Mouse (Mus musculus): Measurements from ENCODE around the gene Plekhn1. TPM values are rescaled to one million over a fixed set of nuclear protein-coding genes. Genes with fewer than 3 reads are reported as not detected.
A peak's percentile ranks its signal among the peaks of the same experiment; 100 is the strongest.

Gene Plekhn1
- 26.7 and 27.2 TPM in 2 replicates for polyA plus RNA-seq (2014; fragmentation: Nextera tagmentation; extraction: Ambion mirVana)

DNA sequence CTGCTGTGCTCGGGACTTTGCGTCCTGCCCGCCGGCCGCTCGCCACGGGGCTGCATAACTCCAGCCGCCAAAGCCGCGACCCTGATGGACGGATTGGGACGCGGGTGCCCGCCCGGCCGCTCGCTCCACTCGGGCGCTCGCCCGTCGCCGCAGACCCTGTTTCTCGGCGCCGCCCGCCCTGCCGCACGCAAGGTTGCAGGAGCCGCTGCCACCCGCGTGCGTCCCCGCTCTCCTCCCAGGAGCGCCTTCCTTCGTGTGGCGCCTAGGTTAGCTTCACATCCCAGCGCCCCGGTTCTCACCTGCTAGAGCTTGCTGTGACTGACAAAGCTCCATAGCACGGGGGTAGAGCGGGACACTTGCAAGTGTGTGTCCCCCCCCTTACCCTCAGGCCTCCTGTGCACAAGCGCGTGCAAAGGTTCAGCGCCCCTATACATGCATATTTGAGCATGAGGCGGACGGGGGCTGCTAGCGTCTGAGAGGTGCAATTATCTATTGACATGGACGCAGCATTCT is at the start of gene Plekhn1:
Plekhn1 (minus strand) TSS at position 157 of the 513 bp plus-strand sequence.
- peak within 1 kb of the TSS; percentile 80 for H3K9ac ChIP-seq (ENCODE audit: low read length)
- peak within 1 kb of the TSS; percentile 57 for H3K27ac ChIP-seq (ENCODE audit: low read depth, low read length)
- H3K4me2 ChIP-seq (ENCODE audit: low read depth, low read length, severe bottlenecking), result peak within 1 kb of the TSS; percentile 82
- WGBS, result under 1% methylated on average over 40 of the region's 48 CpGs
- H3K4me1 ChIP-seq (replicated peaks; ENCODE audit: control insufficient read depth, insufficient read depth, low read length), result peaks cover 4% of the 10 kb centered on the region
- no peaks in the 10 kb centered on the region for H3K9me3 ChIP-seq (ENCODE audit: control insufficient read depth, low read length)
- H3K27me3 ChIP-seq (ENCODE audit: control insufficient read depth, insufficient read depth, low read length), result no peaks in the 10 kb centered on the region
- DNase-seq (ENCODE audit: low spot score), result peak; percentile 90
- peak; percentile 56 for ATAC-seq (replicated peaks; ENCODE audit: low FRiP score)
- peaks cover 18% of the 10 kb centered on the region; the same call in 1 of the 2 replicates for H3K36me3 ChIP-seq (ENCODE audit: control insufficient read depth, insufficient read depth, low read length)
- peak within 1 kb of the TSS; percentile 93 for H3K4me3 ChIP-seq (ENCODE audit: low read depth, low read length)

DNA sequence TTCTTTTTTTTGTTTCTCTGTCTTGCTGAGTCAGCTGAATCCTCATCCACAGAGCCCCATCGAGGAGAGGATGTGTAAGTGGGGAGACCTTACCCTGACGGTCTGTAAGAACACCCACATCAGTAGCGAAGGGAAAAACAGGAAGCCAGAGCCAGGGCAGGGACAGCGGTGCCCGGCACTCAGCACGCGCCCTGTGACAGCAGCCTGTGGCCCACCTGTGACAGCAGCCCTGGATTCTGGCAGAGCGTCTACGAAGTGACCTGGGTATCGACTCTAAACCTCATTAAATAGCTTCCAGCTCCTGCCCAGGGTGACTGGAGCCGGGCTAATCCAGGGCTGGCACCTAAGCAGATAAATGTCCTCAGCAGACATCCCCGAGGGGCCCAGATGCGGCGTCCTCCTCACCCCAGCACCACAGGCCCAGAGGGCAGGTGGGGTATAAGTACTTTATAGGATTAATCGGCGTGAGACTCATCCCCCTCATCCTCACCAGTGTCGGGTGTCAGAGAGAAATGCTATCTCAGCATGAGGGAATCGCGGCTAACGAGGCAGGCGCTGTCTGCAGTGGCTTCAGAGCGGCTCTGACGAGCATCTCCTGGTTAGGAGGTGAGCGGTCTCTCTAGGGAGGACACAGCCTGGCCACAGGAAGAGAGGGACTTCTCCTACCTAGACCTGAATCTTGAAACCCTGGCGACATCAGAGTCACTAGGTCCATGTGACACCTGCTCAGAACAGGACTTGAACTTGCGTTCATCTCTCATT is 20.6 kb upstream of the Plekhn1 start, which contains the start of gene Samd11:
Samd11 (minus strand) TSS at position 580 of the 762 bp plus-strand sequence.
- H3K4me2 ChIP-seq (ENCODE audit: low read depth, low read length, severe bottlenecking), result peak within 1 kb of the TSS; percentile 28
- H3K9ac ChIP-seq (ENCODE audit: low read length), result no peak within 1 kb of the TSS
- H3K4me3 ChIP-seq (ENCODE audit: low read depth, low read length), result peak within 1 kb of the TSS; percentile 9
- no peaks in the 10 kb centered on the region for H3K9me3 ChIP-seq (ENCODE audit: control insufficient read depth, low read length)
- DNase-seq (ENCODE audit: low spot score) (no peak), ATAC-seq (replicated peaks; ENCODE audit: low FRiP score) (peak; percentile 21; the same call in 1 of the 2 replicates)
- no peak within 1 kb of the TSS for H3K27ac ChIP-seq (ENCODE audit: low read depth, low read length)
- peaks cover 4% of the 10 kb centered on the region; the same call in 1 of the 2 replicates for H3K4me1 ChIP-seq (replicated peaks; ENCODE audit: control insufficient read depth, insufficient read depth, low read length)
- no peaks in the 10 kb centered on the region for H3K36me3 ChIP-seq (ENCODE audit: control insufficient read depth, insufficient read depth, low read length)
- 2% methylated on average over 26 of the region's 26 CpGs for WGBS
- peaks cover 24% of the 10 kb centered on the region for H3K27me3 ChIP-seq (ENCODE audit: control insufficient read depth, insufficient read depth, low read length)

DNA sequence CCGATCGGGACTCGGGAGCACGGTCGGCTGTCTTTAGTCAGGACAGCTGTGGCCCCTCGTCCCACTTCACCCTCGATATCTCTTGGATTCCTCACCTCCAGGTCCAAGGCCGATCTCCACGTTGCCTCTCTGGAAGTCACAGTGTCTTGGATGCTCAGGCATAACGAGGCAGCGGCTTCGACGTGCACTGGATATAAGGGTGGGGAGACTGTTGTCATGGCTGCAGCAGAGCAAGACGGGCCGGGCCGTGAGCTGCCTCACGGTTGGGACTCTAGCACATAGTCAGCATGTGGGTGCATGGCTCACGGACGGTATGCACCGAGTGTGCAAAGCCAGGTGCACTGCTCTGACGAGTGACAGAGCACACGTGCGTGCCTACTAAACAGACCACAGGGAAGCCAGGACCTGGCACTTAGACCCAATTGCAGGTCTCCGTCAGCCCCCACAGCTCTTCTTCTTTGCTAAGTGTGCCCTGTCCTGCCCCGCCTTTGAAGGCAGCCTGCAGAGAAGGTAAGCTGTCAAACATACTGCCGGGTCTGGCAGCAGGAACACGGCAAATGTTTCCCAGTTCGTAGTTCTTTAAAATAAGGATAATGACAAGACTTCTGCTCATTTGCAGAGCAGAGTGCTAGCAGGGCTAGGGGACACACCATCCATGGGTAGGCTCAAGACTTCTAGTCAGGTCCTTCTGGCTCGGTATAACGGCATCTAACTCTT is 19.9 kb upstream of the Plekhn1 start:
- ATAC-seq (replicated peaks; ENCODE audit: low FRiP score) (peak; percentile 77), DNase-seq (ENCODE audit: low spot score) (no peak)
- no peak overlapping the region for H3K9ac ChIP-seq (ENCODE audit: low read length)
- peak overlapping the region; percentile 28 for H3K4me2 ChIP-seq (ENCODE audit: low read depth, low read length, severe bottlenecking)
- H3K36me3 ChIP-seq (ENCODE audit: control insufficient read depth, insufficient read depth, low read length), result no peaks in the 10 kb centered on the region
- peaks cover 24% of the 10 kb centered on the region for H3K27me3 ChIP-seq (ENCODE audit: control insufficient read depth, insufficient read depth, low read length)
- H3K4me1 ChIP-seq (replicated peaks; ENCODE audit: control insufficient read depth, insufficient read depth, low read length), result peaks cover 4% of the 10 kb centered on the region; the same call in 1 of the 2 replicates
- WGBS, result under 1% methylated on average over 28 of the region's 30 CpGs
- H3K9me3 ChIP-seq (ENCODE audit: control insufficient read depth, low read length), result no peaks in the 10 kb centered on the region
- H3K27ac ChIP-seq (ENCODE audit: low read depth, low read length), result no peak overlapping the region
- peak overlapping the region; percentile 9 for H3K4me3 ChIP-seq (ENCODE audit: low read depth, low read length)

DNA sequence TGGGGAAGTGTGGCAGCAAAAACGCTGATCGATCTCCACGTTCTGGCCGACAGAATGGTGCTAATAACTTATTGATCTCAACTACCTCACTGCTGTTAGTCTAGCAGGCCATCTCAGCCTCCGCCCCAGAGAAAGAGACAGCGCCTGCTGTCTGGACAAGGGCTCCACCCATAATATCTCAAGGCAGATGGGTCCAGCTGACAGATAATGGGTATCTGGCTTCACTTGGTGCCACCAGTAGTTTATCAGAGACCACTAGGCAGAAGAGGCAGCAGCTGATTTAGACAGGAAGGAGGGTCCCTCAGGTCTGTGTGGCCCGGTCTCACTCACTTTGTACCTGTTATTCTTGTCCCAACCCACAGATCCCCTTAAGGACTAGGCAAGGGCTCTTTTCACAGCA is 18.4 kb upstream of the Plekhn1 start:
- no peak for DNase-seq (ENCODE audit: low spot score)
- Histone ChIP-seq H3K36me3 (ENCODE audit: control insufficient read depth, insufficient read depth, low read length) (no peaks in the 10 kb centered on the region), H3K9ac (ENCODE audit: low read length) (no peak overlapping the region), H3K4me3 (ENCODE audit: low read depth, low read length) (no peak overlapping the region), H3K4me1 (replicated peaks; ENCODE audit: control insufficient read depth, insufficient read depth, low read length) (peaks cover 4% of the 10 kb centered on the region; the same call in 1 of the 2 replicates), H3K4me2 (ENCODE audit: low read depth, low read length, severe bottlenecking) (no peak overlapping the region), H3K27ac (ENCODE audit: low read depth, low read length) (no peak overlapping the region), H3K27me3 (ENCODE audit: control insufficient read depth, insufficient read depth, low read length) (peaks cover 24% of the 10 kb centered on the region), H3K9me3 (ENCODE audit: control insufficient read depth, low read length) (no peaks in the 10 kb centered on the region)
- no peak for ATAC-seq (replicated peaks; ENCODE audit: low FRiP score)
- WGBS, result 50% methylated on average over 7 of the region's 7 CpGs

GRCm38 (mm10) chr4:156252619-156253018 is 18.0 kb upstream of the Plekhn1 start:
- Histone ChIP-seq H3K4me3 (ENCODE audit: low read depth, low read length) (no peak overlapping the region), H3K9ac (ENCODE audit: low read length) (no peak overlapping the region), H3K4me2 (ENCODE audit: low read depth, low read length, severe bottlenecking) (no peak overlapping the region), H3K9me3 (ENCODE audit: control insufficient read depth, low read length) (no peaks in the 10 kb centered on the region), H3K27ac (ENCODE audit: low read depth, low read length) (0 out of 2 replicates have a peak overlapping the region, but pooled peaks have one; percentile 32), H3K4me1 (replicated peaks; ENCODE audit: control insufficient read depth, insufficient read depth, low read length) (peaks cover 4% of the 10 kb centered on the region; the same call in 1 of the 2 replicates), H3K27me3 (ENCODE audit: control insufficient read depth, insufficient read depth, low read length) (peaks cover 24% of the 10 kb centered on the region), H3K36me3 (ENCODE audit: control insufficient read depth, insufficient read depth, low read length) (no peaks in the 10 kb centered on the region)
- ATAC-seq (replicated peaks; ENCODE audit: low FRiP score), result no peak
- 46% methylated on average over 3 of the region's 3 CpGs for WGBS
- DNase-seq (ENCODE audit: low spot score), result no peak

DNA sequence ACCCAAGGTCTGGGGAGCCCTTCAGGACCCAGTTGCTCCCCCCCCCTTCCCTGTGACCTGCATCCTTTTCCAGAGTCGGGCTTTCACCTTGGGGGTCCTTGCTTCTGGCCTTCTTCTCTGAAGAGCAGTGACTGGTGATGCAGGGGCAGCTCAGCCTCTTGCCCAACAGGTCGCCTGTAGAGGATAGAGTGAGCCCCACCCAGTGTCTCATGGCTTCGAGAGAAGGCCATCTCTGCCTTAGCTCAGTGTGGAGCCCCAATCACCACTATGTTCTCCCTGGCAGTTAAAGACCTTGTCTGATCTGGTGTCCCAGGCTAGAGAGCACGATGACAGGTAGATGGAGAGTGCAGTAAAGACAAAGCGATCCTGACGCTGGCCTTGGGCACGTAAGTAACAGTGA is 17.5 kb upstream of the Plekhn1 start:
- Histone ChIP-seq H3K4me3 (ENCODE audit: low read depth, low read length) (no peak overlapping the region), H3K9ac (ENCODE audit: low read length) (no peak overlapping the region), H3K4me1 (replicated peaks; ENCODE audit: control insufficient read depth, insufficient read depth, low read length) (peaks cover 4% of the 10 kb centered on the region; the same call in 1 of the 2 replicates), H3K4me2 (ENCODE audit: low read depth, low read length, severe bottlenecking) (no peak overlapping the region), H3K9me3 (ENCODE audit: control insufficient read depth, low read length) (no peaks in the 10 kb centered on the region), H3K27ac (ENCODE audit: low read depth, low read length) (no peak overlapping the region), H3K36me3 (ENCODE audit: control insufficient read depth, insufficient read depth, low read length) (no peaks in the 10 kb centered on the region; the same call in 1 of the 2 replicates), H3K27me3 (ENCODE audit: control insufficient read depth, insufficient read depth, low read length) (peaks cover 24% of the 10 kb centered on the region)
- DNase-seq (ENCODE audit: low spot score), result no peak
- WGBS, result 42% methylated on average over 7 of the region's 7 CpGs
- no peak for ATAC-seq (replicated peaks; ENCODE audit: low FRiP score)

DNA sequence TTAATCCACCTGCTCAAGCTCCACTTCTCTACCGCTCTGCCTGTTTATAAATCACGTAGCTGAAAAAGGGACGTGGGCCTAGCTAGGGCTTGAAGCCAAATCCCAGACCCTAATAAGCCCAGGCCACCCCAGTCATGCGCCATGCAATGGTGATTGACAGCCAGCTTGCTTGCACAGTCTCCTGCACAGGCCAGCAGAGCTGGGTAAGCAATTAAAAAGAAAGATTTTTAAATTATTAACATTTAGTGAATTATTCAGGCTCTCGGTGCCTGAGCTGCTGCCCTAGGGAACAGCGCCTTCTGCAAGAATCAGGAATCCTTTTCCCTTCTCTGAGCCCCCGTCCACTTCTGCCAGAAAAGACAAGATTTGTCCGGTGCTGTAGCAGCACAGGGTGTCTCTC is 16.4 kb upstream of the Plekhn1 start:
- no peaks in the 10 kb centered on the region for H3K9me3 ChIP-seq (ENCODE audit: control insufficient read depth, low read length)
- H3K4me1 ChIP-seq (replicated peaks; ENCODE audit: control insufficient read depth, insufficient read depth, low read length), result peaks cover 4% of the 10 kb centered on the region; the same call in 1 of the 2 replicates
- ATAC-seq (replicated peaks; ENCODE audit: low FRiP score), result no peak
- no peak overlapping the region for H3K4me3 ChIP-seq (ENCODE audit: low read depth, low read length)
- DNase-seq (ENCODE audit: low spot score), result no peak
- H3K4me2 ChIP-seq (ENCODE audit: low read depth, low read length, severe bottlenecking), result no peak overlapping the region
- H3K27ac ChIP-seq (ENCODE audit: low read depth, low read length), result no peak overlapping the region
- no peak overlapping the region for H3K9ac ChIP-seq (ENCODE audit: low read length)
- peaks cover 24% of the 10 kb centered on the region for H3K27me3 ChIP-seq (ENCODE audit: control insufficient read depth, insufficient read depth, low read length)
- peaks cover 3% of the 10 kb centered on the region for H3K36me3 ChIP-seq (ENCODE audit: control insufficient read depth, insufficient read depth, low read length)
- 78% methylated on average over 8 of the region's 8 CpGs for WGBS

DNA sequence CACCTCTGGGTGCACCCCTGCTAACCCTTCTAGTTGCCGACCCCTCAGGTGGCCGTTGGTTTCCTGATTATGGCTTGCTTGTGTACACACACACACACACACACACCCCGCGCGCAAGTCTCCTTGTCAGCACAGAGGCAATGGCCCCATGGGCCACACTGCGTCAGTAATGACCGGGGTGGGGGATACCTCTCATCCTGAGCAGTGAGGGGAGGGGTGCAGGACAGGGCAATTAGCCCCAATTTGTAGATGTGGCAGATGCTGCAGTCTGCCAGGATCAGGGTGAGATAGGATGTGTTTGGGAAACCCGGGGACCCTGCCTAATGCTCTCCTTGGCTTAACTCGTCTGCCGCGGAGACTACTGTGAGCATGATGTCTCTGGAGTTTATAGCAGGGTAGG is 14.9 kb upstream of the Plekhn1 start:
- DNase-seq (ENCODE audit: low spot score) (no peak), ATAC-seq (replicated peaks; ENCODE audit: low FRiP score) (no peak)
- H3K36me3 ChIP-seq (ENCODE audit: control insufficient read depth, insufficient read depth, low read length), result peaks cover 12% of the 10 kb centered on the region
- H3K4me2 ChIP-seq (ENCODE audit: low read depth, low read length, severe bottlenecking), result no peak overlapping the region
- H3K4me1 ChIP-seq (replicated peaks; ENCODE audit: control insufficient read depth, insufficient read depth, low read length), result peaks cover 2% of the 10 kb centered on the region; the same call in 1 of the 2 replicates
- H3K4me3 ChIP-seq (ENCODE audit: low read depth, low read length), result no peak overlapping the region
- H3K27me3 ChIP-seq (ENCODE audit: control insufficient read depth, insufficient read depth, low read length), result peaks cover 14% of the 10 kb centered on the region
- H3K27ac ChIP-seq (ENCODE audit: low read depth, low read length), result no peak overlapping the region
- no peak overlapping the region for H3K9ac ChIP-seq (ENCODE audit: low read length)
- 73% methylated on average over 11 of the region's 11 CpGs for WGBS
- no peaks in the 10 kb centered on the region for H3K9me3 ChIP-seq (ENCODE audit: control insufficient read depth, low read length)

Data from forebrain, embryonic 11.5 days (tissue).